Mouse (Mus musculus): ENCODE measurements around the gene Gm9736. TPM values are rescaled to one million over a fixed set of nuclear protein-coding genes. Genes with fewer than 3 reads are reported as not detected.
"Not testable (repeated sequence)": the region's sequence is repeated elsewhere in the genome, so short reads cannot be mapped to it uniquely, and the experiment has no call there.

Gene Gm9736
- total RNA-seq (2021) = not detected

- DNase-seq = not testable (repeated sequence)
Observed at GRCm38 (mm10) chr10:77751254-77751653, at the start of gene Gm9736. Gm9736 (minus strand) TSS chr10:77751354.

DNA sequence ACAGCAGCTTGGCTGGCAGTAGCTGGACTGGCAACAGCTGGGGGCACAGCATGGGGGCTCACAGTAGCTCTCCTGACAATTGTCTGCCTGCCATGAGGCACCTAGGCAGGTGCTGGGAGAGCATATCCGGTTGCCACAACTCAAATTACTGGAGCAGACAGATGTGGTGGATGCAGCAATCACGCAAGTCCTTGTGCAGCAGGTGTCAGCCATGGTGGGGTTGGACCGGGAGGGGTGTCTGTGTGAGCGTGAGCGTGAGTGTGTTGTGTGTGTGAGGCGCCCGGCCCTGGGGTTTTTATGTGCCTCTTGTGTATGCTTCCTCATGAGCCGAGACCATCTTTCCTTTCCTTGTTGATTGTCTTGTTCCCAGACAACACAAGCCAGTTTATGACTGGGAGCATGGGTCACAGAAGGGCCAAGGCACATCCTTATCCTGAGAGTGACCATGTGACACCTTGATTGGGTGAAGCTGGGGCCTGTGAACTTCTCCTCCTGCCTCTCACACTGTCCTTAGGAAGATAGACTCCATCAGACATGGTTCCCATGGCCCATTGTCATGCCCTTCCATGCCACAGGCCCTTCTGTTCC, 47.9 kb upstream of the Gm9736 start, which contains the start of gene Gm19668:
TSS of gene Gm19668 (minus strand) at position 213 of the 588 bp plus-strand sequence.
- DNase-seq = no peak

- peak; percentile 42 for DNase-seq
Observed at GRCm38 (mm10) chr10:77798164-77798920, 47.2 kb upstream of the Gm9736 start.

DNA sequence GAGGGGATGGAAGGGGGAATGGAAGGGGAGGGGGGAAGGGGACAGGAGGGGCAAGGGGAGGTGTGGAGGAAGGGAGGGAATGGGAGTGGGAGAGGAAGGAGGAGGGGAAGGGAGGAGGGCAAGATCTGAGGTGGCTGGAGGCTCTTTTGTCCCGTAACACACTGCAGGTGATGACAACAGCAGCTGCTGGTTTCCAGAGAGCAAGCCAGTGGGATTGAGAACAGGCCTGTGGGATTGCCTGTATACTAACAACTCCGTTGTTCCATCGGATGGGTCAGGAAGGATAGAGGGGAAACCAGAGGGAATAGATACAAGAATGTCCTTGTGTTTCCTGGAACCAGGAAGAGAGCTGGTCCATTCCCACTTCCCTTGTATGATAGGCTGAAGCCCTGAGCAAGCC, 46.5 kb upstream of the Gm9736 start:
- DNase-seq = peak; percentile 44

DNA sequence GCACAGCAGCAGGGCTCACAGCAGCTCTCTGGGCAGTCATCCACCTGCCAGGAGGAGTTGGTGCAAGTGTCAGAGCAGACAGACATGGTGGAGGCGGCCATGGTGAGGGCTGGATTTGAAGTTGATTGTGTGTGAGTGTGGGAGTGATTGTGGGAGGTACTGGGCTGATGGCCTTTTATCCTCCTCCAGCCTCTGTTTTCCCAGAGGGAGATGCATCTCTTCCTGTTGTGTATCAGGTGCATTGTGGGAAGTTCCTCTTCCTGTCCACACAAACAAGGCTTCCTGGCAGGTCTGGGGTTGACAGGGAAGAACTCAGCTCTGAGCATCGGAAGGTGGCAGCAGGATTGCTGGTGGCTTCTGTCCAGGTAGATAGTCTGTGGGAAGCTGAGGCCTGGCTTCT, 43.8 kb upstream of the Gm9736 start, which contains the start of gene Gm9639:
TSS of gene Gm9639 (minus strand) at position 101 of the 400 bp plus-strand sequence.
- no peak for DNase-seq

- DNase-seq = no peak
Observed at GRCm38 (mm10) chr10:77788621-77789020, 37.5 kb upstream of the Gm9736 start.

DNA sequence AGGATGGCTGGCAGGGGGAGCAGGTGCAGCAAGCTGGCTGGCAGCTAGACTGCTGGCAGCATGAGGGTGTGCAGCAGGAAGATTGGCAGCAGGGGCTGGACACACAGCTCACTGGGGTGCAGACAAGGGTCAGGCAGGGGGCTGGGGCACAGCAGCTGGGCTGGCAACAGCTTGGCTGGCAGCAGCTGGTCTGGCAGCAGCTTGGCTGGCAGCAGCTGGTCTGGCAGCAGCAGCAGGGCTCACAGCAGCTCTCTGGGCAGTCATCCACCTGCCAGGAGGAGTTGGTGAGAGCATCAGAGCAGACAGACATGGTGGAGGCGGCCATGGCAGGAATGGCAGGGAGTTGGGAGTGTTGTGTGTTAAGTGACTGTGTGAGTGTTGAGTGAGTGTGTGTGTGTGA, 36.7 kb upstream of the Gm9736 start, which contains the start of gene Gm7137:
TSS of gene Gm7137 (minus strand) at position 325 of the 400 bp plus-strand sequence.
- DNase-seq = peak; percentile 28

GRCm38 (mm10) chr10:77783396-77783795, 32.2 kb upstream of the Gm9736 start:
- DNase-seq = not testable (repeated sequence)

GRCm38 (mm10) chr10:77782442-77782841, 31.3 kb upstream of the Gm9736 start, which contains the start of gene Gm3250:
Gm3250 (minus strand) TSS chr10:77782542.
- DNase-seq = not testable (repeated sequence)

DNA sequence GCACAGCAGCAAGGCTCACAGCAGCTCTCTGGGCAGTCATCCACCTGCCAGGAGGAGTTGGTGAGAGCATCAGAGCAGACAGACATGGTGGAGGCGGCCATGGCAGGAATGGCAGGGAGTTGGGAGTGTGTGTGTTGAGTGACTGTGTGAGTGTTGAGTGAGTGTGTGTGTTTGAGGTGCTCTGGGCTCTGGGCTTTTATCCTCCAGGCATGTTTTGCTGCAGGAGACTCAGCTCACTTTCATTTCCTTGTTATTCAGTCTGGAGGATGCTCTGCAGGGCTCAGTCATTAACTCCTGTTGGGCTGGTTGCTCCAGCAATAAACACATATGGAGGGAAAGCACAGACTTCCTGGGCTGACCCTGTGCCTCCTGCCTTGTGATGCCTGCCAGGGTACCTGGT, 25.7 kb upstream of the Gm9736 start, which contains the start of gene Gm7138:
TSS of gene Gm7138 (minus strand) at position 101 of the 400 bp plus-strand sequence.
- DNase-seq = not testable (repeated sequence)

- not testable (repeated sequence) for DNase-seq
Observed at GRCm38 (mm10) chr10:77772142-77772541, 21.0 kb upstream of the Gm9736 start.

GRCm38 (mm10) chr10:77771225-77771624, 20.1 kb upstream of the Gm9736 start, which contains the start of gene Gm3238:
Gm3238 (minus strand) TSS chr10:77771325.
- DNase-seq = not testable (repeated sequence)

GRCm38 (mm10) chr10:77769727-77770126, 18.6 kb upstream of the Gm9736 start:
- no peak for DNase-seq

DNA sequence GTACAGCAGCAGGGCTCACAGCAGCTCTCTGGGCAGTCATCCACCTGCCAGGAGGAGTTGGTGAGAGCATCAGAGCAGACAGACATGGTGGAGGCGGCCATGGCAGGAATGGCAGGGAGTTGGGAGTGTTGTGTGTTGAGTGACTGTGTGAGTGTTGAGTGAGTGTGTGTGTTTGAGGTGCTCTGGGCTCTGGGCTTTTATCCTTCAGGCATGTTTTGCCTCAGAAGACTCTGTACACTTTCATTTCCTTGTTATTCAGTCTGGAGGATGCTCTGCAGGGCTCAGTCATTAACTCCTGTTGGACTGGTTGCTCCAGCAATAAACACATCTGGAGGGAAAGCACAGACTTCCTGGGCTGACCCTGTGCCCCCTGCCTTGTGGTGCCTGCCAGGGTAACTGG, 8.4 kb upstream of the Gm9736 start, which contains the start of gene Gm3233:
TSS of gene Gm3233 (minus strand) at position 101 of the 400 bp plus-strand sequence.
- not testable (repeated sequence) for DNase-seq

GRCm38 (mm10) chr10:77753448-77753847, 2.3 kb upstream of the Gm9736 start:
- no peak for DNase-seq

- not testable (repeated sequence) for DNase-seq
Observed at GRCm38 (mm10) chr10:77752312-77752711, 1.2 kb upstream of the Gm9736 start.

- not testable (repeated sequence) for DNase-seq
Observed at GRCm38 (mm10) chr10:77750686-77751085, 468 bp downstream of the Gm9736 start.

DNA sequence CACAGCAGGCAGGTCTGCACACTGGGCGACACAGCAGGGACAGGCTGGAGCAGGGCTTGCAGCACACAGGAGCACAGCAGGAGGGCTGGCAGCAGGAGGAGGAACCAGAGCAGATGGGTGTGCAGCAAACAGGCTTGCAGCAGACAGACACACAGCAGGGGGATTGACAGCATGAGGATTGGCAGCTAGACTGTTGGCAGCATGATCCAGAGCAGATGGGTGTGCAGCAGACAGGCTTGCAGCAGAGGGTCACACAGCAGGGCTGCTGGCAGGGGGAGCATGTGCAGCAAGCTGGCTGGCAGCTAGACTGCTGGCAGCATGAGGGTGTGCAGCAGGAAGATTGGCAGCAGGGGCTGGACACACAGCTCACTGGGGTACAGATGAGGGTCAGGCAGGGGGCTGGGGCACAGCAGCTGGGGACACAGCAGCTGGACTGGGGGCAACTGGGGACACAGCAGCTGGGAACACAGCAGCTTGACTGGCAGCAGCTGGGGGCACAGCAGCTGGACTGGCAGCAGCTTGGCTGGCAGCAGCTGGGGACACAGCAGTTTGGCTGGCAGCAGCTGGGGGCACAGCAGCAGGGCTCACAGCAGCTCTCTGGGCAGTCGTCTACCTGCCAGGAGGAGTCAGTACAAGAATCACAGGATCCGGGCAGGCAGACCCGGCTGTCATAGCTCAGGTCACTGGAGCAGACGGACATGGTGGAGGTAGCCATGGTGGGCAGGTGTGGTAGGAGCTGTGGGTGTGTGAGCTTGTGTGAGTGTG, 9.0 kb downstream of the Gm9736 start, which contains the start of gene Gm18596:
TSS of gene Gm18596 (minus strand) at position 715 of the 765 bp plus-strand sequence.
- not testable (repeated sequence) for DNase-seq

DNA sequence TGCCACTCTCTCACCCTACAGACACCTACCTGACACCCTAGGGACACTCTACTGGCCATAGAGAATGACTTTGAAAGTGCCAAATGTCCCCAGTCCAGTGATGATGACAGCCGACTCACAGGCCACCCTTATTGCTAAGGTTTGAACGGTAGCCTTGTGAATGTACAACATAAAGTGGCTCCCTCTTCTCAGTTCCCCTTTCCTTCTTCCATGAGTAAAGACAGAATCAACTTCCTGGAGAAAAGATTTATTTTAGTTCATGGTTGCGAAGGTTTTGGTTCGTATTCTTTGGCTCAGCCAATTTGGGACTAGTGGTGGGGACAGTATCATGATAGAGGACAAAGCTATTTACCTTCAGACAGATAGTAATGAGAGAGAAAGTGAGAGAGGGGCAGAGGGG, 12.2 kb downstream of the Gm9736 start:
- no peak for DNase-seq

DNA sequence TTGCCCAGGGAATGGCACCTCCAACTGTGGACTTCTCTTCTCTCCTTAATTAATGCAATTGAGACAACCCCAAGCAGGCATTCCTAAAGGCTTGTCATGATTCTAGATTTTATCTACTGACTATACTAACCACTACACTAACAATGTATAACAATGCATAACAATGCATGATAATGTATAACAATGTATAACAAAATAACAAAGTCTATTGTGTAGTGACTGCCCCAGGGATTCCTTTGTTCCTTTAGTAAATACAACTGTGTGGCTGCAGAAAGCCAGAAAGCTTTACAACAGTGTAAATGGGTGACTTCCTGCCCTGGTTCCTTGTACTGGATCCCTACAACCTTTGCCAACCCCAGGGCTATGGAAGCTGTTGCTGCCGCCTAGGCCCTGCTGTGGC, 15.2 kb downstream of the Gm9736 start:
- DNase-seq = no peak

GRCm38 (mm10) chr10:77729241-77729640, 21.9 kb downstream of the Gm9736 start:
- DNase-seq = no peak

DNA sequence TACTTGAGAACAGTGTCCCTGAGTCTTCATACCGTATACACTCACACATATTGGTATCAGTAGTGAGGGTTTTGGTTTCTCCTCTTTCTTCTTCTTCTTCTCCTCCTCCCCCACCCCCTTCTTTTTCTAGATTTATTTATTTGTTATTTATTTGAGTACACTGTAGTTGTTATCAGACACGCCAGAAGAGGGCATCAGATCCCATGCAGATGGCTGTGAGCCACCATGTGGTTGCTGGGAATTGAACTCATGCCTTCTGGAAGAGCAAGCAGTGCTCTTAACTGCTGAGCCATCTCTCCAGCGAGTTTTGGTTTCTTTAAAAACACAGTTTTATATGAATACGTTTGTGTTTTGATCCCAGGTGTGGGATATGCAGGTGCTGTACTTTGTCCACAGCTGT, 22.9 kb downstream of the Gm9736 start:
- no peak for DNase-seq

Data from heart, postnatal 4 days (tissue).